Mouse (Mus musculus) hindbrain, embryonic 10.5 days (tissue): ENCODE measurements around the gene Fto. TPM values are rescaled to one million over a fixed set of nuclear protein-coding genes. Genes with fewer than 3 reads are reported as not detected.

Experiments used
- DNase-seq: peaks from one replicate; pipeline ENCODE4 v3.0.0-alpha.2; 2017; ENCODE audit warnings: low spot score
- H3K27ac ChIP-seq: fragments of 300-500 bp; sonication (generic); 2 replicates; pipeline ENCODE4 v1.5.1; 2016; ENCODE audit warnings: mild to moderate bottlenecking, moderate library complexity
- H3K27me3 ChIP-seq: fragments of 300-500 bp; sonication (generic); 2 replicates; pipeline ENCODE4 v1.6.1; 2016; ENCODE audit warnings: mild to moderate bottlenecking; ENCODE audit not compliant: poor library complexity, insufficient read depth, severe bottlenecking
- H3K36me3 ChIP-seq: fragments of 300-500 bp; sonication (generic); 2 replicates; pipeline ENCODE4 v1.6.1; 2016; ENCODE audit warnings: mild to moderate bottlenecking, moderate library complexity
- H3K4me1 ChIP-seq: fragments of 300-500 bp; sonication (generic); replicated peaks from 2 replicates; pipeline ENCODE4 v1.6.1; 2016; ENCODE audit warnings: mild to moderate bottlenecking
- H3K4me3 ChIP-seq: fragments of 300-500 bp; sonication (generic); 2 replicates; pipeline ENCODE4 v1.5.1; 2016; ENCODE audit warnings: mild to moderate bottlenecking, moderate library complexity
- H3K9me3 ChIP-seq: fragments of 300-500 bp; sonication (generic); 2 replicates; pipeline ENCODE4 v1.6.1; 2016; ENCODE audit warnings: mild to moderate bottlenecking, moderate library complexity
- WGBS: fragments of 180-500 bp; shearing (Covaris S2); methylation state at CpG from one replicate; pipeline ENCODE4 v1.1.7; 2016; 5-methylcytosine and 5-hydroxymethylcytosine counted together
- polyA plus RNA-seq: library from polyadenylated mRNA; unstranded; fragments of >200 nt; fragmentation: Nextera tagmentation; extraction: Ambion mirVana; gene quantifications from 2 replicates; pipeline ENCODE4 v1.2.1, GENCODE M21; 2016

Gene Fto
- polyA plus RNA-seq, 1 experiment from 2014 or later, result 103 TPM

DNA sequence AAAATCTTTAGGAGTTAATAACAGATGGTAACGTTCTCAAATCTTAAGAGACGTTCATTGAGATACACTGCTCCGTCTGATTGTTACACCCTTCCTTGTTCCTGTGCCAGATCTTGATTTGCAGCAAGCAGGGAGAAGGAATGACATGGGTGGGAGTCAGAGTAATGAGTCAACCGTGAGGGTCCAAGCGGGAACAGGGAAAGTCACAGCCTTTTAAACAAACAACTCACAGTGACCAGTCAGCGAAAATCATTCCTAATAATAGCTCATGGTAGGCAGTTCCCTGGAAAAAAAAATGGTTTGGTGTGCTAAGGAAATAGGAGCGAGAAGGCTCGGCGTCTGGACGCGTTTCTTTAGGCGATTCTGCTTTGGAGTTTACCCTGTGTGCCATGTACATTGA is 208.9 kb downstream of the Fto start:
- H3K27me3 ChIP-seq, result peaks cover 93% of the 10 kb centered on the region
- peaks cover 89% of the 10 kb centered on the region for H3K4me1 ChIP-seq
- no peaks in the 10 kb centered on the region for H3K9me3 ChIP-seq

DNA sequence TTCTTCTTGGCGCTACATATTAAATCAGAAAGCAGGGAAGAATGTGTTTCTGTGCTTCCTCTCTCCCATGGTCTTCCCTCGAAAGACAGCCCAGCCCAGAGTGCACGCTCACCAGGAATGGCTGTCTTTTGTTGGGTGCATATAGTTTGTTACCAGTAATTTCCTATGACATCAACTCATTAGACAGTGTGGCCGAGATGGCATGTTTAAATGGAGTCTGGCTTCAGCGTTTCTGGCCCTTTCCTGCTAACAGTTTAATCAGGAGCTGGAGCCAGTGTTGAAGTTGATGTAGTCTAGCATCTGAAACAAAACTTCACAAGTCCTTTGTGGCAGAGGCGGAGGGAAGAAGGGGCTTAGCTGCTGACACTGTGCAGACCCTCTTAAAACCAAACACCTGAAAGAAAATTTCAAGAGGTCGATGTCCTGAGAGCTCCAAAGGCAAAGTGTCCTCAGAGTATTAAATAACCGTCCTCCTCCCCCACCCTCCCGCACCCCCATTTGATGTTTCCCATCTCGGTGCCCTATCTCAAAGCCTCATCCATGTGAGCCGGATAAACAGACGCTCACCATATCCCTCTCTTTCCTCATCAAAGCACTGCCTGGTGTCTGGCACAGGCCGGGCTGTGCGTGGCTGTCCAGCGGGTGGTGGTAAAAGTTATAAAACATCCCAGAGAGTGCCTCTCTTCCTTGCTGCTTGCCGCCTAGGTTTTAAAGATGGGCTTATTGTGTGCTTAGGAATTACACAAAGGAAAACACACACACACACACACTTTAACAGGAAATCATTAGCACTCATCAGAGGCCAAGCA is 210.9 kb downstream of the Fto start:
- H3K9me3 ChIP-seq, result no peaks in the 10 kb centered on the region
- peaks cover 93% of the 10 kb centered on the region for H3K27me3 ChIP-seq
- peaks cover 70% of the 10 kb centered on the region for H3K4me1 ChIP-seq
- H3K4me3 ChIP-seq, result no peak overlapping the region
- DNase-seq, result no peak
- H3K27ac ChIP-seq, result peak overlapping the region; percentile 79
- 0 out of 2 replicates have a peak, but pooled peaks cover 3% of the 10 kb centered on the region for H3K36me3 ChIP-seq
- 37% methylated on average over 16 of the region's 16 CpGs for WGBS

More for the DNA sequence above, 208.9 kb downstream of the Fto start:
- 0 out of 2 replicates have a peak, but pooled peaks cover 3% of the 10 kb centered on the region for H3K36me3 ChIP-seq
- no peak overlapping the region for H3K4me3 ChIP-seq
- no peak overlapping the region for H3K27ac ChIP-seq
- WGBS, result 72% methylated on average over 12 of the region's 12 CpGs
- no peak for DNase-seq

GRCm38 (mm10) chr8:91524865-91525250 is 211.5 kb downstream of the Fto start:
- Histone ChIP-seq H3K9me3 (no peaks in the 10 kb centered on the region), H3K36me3 (0 out of 2 replicates have a peak, but pooled peaks cover 3% of the 10 kb centered on the region), H3K27me3 (peaks cover 93% of the 10 kb centered on the region), H3K27ac (peak overlapping the region; percentile 79), H3K4me3 (0 out of 2 replicates have a peak overlapping the region, but pooled peaks have one; percentile 22), H3K4me1 (peaks cover 68% of the 10 kb centered on the region)
- peak; percentile 45 for DNase-seq
- 18% methylated on average over 4 of the region's 4 CpGs for WGBS

- 5% methylated on average over 10 of the region's 10 CpGs for WGBS
- peak; percentile 85 for DNase-seq
- Histone ChIP-seq H3K27me3 (peaks cover 93% of the 10 kb centered on the region), H3K4me3 (0 out of 2 replicates have a peak overlapping the region, but pooled peaks have one; percentile 22), H3K9me3 (no peaks in the 10 kb centered on the region), H3K36me3 (0 out of 2 replicates have a peak, but pooled peaks cover 3% of the 10 kb centered on the region), H3K4me1 (peaks cover 68% of the 10 kb centered on the region), H3K27ac (peak overlapping the region; percentile 79)
Observed at GRCm38 (mm10) chr8:91525342-91525817, 212.1 kb downstream of the Fto start.

- H3K4me1 ChIP-seq, result peaks cover 54% of the 10 kb centered on the region
- WGBS, result 91% methylated on average over 2 of the region's 2 CpGs
Observed at GRCm38 (mm10) chr8:91528967-91529366, 215.6 kb downstream of the Fto start.

GRCm38 (mm10) chr8:91529699-91530098 is 216.4 kb downstream of the Fto start:
- Histone ChIP-seq H3K4me3 (no peak overlapping the region), H3K27me3 (peaks cover 87% of the 10 kb centered on the region), H3K4me1 (peaks cover 50% of the 10 kb centered on the region), H3K36me3 (no peaks in the 10 kb centered on the region), H3K9me3 (no peaks in the 10 kb centered on the region), H3K27ac (no peak overlapping the region)
- DNase-seq, result no peak
- 83% methylated on average over 5 of the region's 5 CpGs for WGBS

More at GRCm38 (mm10) chr8:91528967-91529366, 215.6 kb downstream of the Fto start:
- no peak for DNase-seq
- H3K9me3 ChIP-seq, result no peaks in the 10 kb centered on the region
- no peak overlapping the region for H3K4me3 ChIP-seq
- H3K27ac ChIP-seq, result no peak overlapping the region
- H3K36me3 ChIP-seq, result no peaks in the 10 kb centered on the region
- H3K27me3 ChIP-seq, result peaks cover 87% of the 10 kb centered on the region

GRCm38 (mm10) chr8:91530656-91531055 is 217.3 kb downstream of the Fto start:
- no peaks in the 10 kb centered on the region for H3K36me3 ChIP-seq
- WGBS, result 84% methylated on average over 8 of the region's 8 CpGs
- H3K4me1 ChIP-seq, result peaks cover 40% of the 10 kb centered on the region
- no peak overlapping the region for H3K4me3 ChIP-seq
- H3K27me3 ChIP-seq, result peaks cover 90% of the 10 kb centered on the region
- no peak overlapping the region for H3K27ac ChIP-seq
- no peak for DNase-seq
- no peaks in the 10 kb centered on the region for H3K9me3 ChIP-seq

- H3K9me3 ChIP-seq, result no peaks in the 10 kb centered on the region
- peaks cover 83% of the 10 kb centered on the region for H3K27me3 ChIP-seq
- H3K4me1 ChIP-seq, result peaks cover 37% of the 10 kb centered on the region
- no peaks in the 10 kb centered on the region for H3K36me3 ChIP-seq
- 26% methylated on average over 8 of the region's 8 CpGs for WGBS
- DNase-seq, result peak; percentile 81
- no peak overlapping the region for H3K27ac ChIP-seq
- H3K4me3 ChIP-seq, result no peak overlapping the region
Observed at GRCm38 (mm10) chr8:91531971-91532370, 218.6 kb downstream of the Fto start.

- WGBS, result 72% methylated on average over 18 of the region's 18 CpGs
- DNase-seq, result no peak
- H3K27me3 ChIP-seq, result peaks cover 75% of the 10 kb centered on the region
- no peaks in the 10 kb centered on the region for H3K36me3 ChIP-seq
- no peak overlapping the region for H3K4me3 ChIP-seq
- H3K27ac ChIP-seq, result peak overlapping the region; percentile 60; the same call in 1 of the 2 replicates
- peaks cover 41% of the 10 kb centered on the region for H3K4me1 ChIP-seq
- no peaks in the 10 kb centered on the region for H3K9me3 ChIP-seq
Observed at GRCm38 (mm10) chr8:91532671-91533436, 219.5 kb downstream of the Fto start.

DNA sequence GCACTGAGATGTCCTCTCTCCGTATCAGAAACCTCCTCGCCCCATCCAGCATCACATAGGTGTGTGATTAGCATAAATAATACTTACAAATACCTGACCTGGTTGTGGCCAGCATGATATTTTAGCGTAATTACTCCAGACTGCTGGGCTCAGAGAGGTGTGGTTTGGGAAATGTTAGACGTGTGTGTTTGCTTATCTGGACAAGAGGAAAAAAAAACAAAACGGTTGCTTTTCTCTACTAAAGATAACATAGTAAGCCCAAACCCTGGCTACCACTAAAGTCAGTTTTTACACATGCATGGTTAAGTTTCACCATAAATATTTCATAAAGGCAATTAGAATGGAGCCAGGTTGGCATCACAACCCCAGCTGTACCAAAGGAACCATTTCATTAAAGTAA is 221.4 kb downstream of the Fto start:
- H3K27me3 ChIP-seq, result peaks cover 56% of the 10 kb centered on the region
- no peak for DNase-seq
- H3K4me3 ChIP-seq, result no peak overlapping the region
- H3K4me1 ChIP-seq, result peaks cover 52% of the 10 kb centered on the region
- no peaks in the 10 kb centered on the region for H3K36me3 ChIP-seq
- WGBS, result 76% methylated on average over 5 of the region's 5 CpGs
- no peak overlapping the region for H3K27ac ChIP-seq
- no peaks in the 10 kb centered on the region for H3K9me3 ChIP-seq

- H3K4me1 ChIP-seq, result peaks cover 41% of the 10 kb centered on the region
- no peaks in the 10 kb centered on the region for H3K9me3 ChIP-seq
- peaks cover 27% of the 10 kb centered on the region for H3K27me3 ChIP-seq
- H3K27ac ChIP-seq, result no peak overlapping the region
- 0 out of 2 replicates have a peak, but pooled peaks cover 4% of the 10 kb centered on the region for H3K36me3 ChIP-seq
- DNase-seq, result no peak
- 77% methylated on average over 9 of the region's 9 CpGs for WGBS
- no peak overlapping the region for H3K4me3 ChIP-seq
Observed at GRCm38 (mm10) chr8:91538109-91538508, 224.8 kb downstream of the Fto start.

DNA sequence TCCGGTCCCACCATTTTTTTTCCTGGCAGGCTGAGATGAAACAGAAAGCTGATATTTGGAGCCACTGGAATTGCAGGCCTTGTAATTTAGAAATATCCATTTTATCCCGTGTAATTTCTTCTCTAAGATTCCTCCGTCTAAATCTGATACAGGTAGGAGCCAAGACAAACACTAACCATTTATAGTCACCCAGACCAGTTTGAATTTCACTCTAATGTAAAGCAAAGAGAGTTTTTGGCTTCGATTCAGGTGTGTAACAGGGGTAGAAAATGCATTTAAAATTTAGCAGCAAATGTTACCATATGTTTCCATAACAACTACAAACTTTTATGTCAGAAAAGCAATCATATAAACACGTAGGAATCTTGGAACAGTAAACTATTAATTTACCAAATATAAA is 225.6 kb downstream of the Fto start:
- Histone ChIP-seq H3K27me3 (peaks cover 20% of the 10 kb centered on the region), H3K9me3 (no peaks in the 10 kb centered on the region), H3K4me3 (no peak overlapping the region), H3K4me1 (peaks cover 33% of the 10 kb centered on the region), H3K36me3 (0 out of 2 replicates have a peak, but pooled peaks cover 4% of the 10 kb centered on the region), H3K27ac (no peak overlapping the region)
- WGBS, result 89% methylated on average over 5 of the region's 5 CpGs
- DNase-seq, result no peak
